Mouse (Mus musculus): ENCODE measurements at regions not wholly inside any gene's neighbourhood (a gene's known extent, or its start where the extent isn't known, plus 50 kb on each side); places are given as distances from the start of the nearest gene placed in this dataset.

GRCm38 (mm10) chr9:94426740-94427139, 111.1 kb downstream of the 1190002N15Rik start:
- no peak for DNase-seq (ENCODE audit: low read depth)
- TF ChIP-seq CTCF (IDR thresholded peaks at IDR 0.05; ENCODE audit: borderline replicate concordance, extremely low read depth, insufficient read depth, insufficient read length) = no peak
- TF ChIP-seq POLR2A (IDR thresholded peaks at IDR 0.05; ENCODE audit: borderline replicate concordance, extremely low read depth, insufficient read depth, insufficient read length, poor library complexity, severe bottlenecking) = no peak

- TF ChIP-seq POLR2A (IDR thresholded peaks at IDR 0.05; ENCODE audit: borderline replicate concordance, extremely low read depth, insufficient read depth, insufficient read length, poor library complexity, severe bottlenecking) = no peak
- no peak for TF ChIP-seq CTCF (IDR thresholded peaks at IDR 0.05; ENCODE audit: borderline replicate concordance, extremely low read depth, insufficient read depth, insufficient read length)
- DNase-seq (ENCODE audit: low read depth) = peak; percentile 67
Observed at GRCm38 (mm10) chr9:94425804-94426203, 112.1 kb downstream of the 1190002N15Rik start.

DNA sequence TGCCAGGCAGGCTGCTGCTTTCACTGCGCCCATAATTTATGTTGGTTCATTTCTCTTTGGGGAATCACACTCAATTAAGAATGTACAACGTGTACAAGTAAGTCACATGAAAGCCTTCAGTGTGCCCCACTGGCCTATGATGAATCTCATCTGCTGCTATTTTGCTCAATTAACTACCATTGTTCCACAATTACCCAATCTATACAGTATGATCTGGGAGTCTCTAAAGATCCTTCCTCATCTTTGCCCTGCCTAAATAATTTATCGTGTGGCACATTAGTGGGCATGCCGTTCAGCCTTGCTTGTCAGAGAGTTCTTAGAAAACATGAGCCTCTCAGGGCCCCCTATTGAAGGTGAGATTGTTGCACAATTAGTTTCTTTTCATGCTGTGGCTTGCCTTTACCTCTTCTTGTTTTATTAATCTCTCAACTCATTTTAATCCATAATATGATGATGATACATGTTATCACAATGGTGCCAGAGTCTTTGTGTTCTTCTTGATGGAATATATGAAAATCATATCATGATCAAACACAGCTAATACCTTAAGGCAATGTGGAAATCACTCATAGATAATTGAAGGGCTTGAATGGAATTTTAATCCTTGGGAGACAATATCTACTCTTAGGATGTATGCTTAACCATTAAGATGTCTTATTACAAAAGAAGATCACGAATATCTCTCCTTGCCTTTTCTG, 113.3 kb downstream of the 1190002N15Rik start:
- TF ChIP-seq POLR2A (IDR thresholded peaks at IDR 0.05; ENCODE audit: borderline replicate concordance, extremely low read depth, insufficient read depth, insufficient read length, poor library complexity, severe bottlenecking) (no peak), CTCF (IDR thresholded peaks at IDR 0.05; ENCODE audit: borderline replicate concordance, extremely low read depth, insufficient read depth, insufficient read length) (no peak)
- peak; percentile 63 for DNase-seq (ENCODE audit: low read depth)

- TF ChIP-seq POLR2A (IDR thresholded peaks at IDR 0.05; ENCODE audit: borderline replicate concordance, extremely low read depth, insufficient read depth, insufficient read length, poor library complexity, severe bottlenecking) (no peak), CTCF (IDR thresholded peaks at IDR 0.05; ENCODE audit: borderline replicate concordance, extremely low read depth, insufficient read depth, insufficient read length) (no peak)
- DNase-seq (ENCODE audit: low read depth) = peak; percentile 57
Observed at GRCm38 (mm10) chr9:94410546-94410945, 127.3 kb downstream of the 1190002N15Rik start.

DNA sequence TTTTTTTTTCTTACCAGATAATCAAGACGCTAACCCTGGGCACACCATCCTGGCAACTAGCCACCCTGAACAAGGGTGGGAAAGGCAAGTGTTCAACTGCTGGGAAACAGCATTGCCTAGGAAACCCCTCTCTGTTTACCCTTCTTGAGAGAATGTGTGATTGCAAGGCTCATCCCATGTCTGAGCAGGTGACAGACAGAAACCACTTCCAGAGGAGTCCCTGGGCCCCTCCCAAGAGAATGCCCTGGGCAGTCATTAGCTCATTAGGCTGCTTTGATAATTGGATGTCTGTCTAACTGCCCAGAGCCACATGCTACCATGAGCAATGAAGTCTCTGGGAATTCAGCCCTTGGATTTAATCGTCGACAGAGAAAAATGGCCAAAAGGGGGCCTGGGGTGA, 127.8 kb downstream of the 1190002N15Rik start:
- TF ChIP-seq POLR2A (IDR thresholded peaks at IDR 0.05; ENCODE audit: borderline replicate concordance, extremely low read depth, insufficient read depth, insufficient read length, poor library complexity, severe bottlenecking) = no peak
- TF ChIP-seq CTCF (IDR thresholded peaks at IDR 0.05; ENCODE audit: borderline replicate concordance, extremely low read depth, insufficient read depth, insufficient read length) = no peak
- DNase-seq (ENCODE audit: low read depth) = peak; percentile 94

GRCm38 (mm10) chr9:94408635-94409323, 129.1 kb downstream of the 1190002N15Rik start:
- TF ChIP-seq POLR2A (IDR thresholded peaks at IDR 0.05; ENCODE audit: borderline replicate concordance, extremely low read depth, insufficient read depth, insufficient read length, poor library complexity, severe bottlenecking) (no peak), CTCF (IDR thresholded peaks at IDR 0.05; ENCODE audit: borderline replicate concordance, extremely low read depth, insufficient read depth, insufficient read length) (no peak)
- peak; percentile 44 for DNase-seq (ENCODE audit: low read depth)

- TF ChIP-seq POLR2A (IDR thresholded peaks at IDR 0.05; ENCODE audit: borderline replicate concordance, extremely low read depth, insufficient read depth, insufficient read length, poor library complexity, severe bottlenecking) (no peak), CTCF (IDR thresholded peaks at IDR 0.05; ENCODE audit: borderline replicate concordance, extremely low read depth, insufficient read depth, insufficient read length) (no peak)
- DNase-seq (ENCODE audit: low read depth) = no peak
Observed at GRCm38 (mm10) chr9:94407671-94408070, 130.2 kb downstream of the 1190002N15Rik start.

GRCm38 (mm10) chr9:94404551-94404950, 133.3 kb downstream of the 1190002N15Rik start:
- TF ChIP-seq POLR2A (IDR thresholded peaks at IDR 0.05; ENCODE audit: borderline replicate concordance, extremely low read depth, insufficient read depth, insufficient read length, poor library complexity, severe bottlenecking) (no peak), CTCF (IDR thresholded peaks at IDR 0.05; ENCODE audit: borderline replicate concordance, extremely low read depth, insufficient read depth, insufficient read length) (no peak)
- DNase-seq (ENCODE audit: low read depth) = no peak

DNA sequence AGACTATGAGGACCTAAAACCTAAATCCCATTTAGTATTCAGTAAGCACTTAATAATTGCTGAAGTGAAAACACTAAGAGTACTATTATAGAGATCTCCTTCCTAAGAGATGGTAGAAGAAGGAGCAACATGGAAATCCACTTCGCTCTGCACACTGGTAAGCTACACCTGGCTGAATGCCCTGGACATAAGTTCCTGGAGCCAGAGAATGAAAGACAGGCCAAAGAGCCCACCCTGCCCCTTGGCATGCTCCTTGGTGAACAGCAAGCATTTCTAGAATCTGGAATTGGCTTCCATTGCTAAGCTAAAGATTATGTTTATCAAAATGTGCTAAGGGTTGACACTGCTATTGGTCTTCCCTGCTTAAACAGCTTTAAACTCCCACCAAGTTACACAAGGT, 137.3 kb downstream of the 1190002N15Rik start:
- TF ChIP-seq POLR2A (IDR thresholded peaks at IDR 0.05; ENCODE audit: borderline replicate concordance, extremely low read depth, insufficient read depth, insufficient read length, poor library complexity, severe bottlenecking) (no peak), CTCF (IDR thresholded peaks at IDR 0.05; ENCODE audit: borderline replicate concordance, extremely low read depth, insufficient read depth, insufficient read length) (no peak)

GRCm38 (mm10) chr9:94395215-94395614, 142.7 kb downstream of the 1190002N15Rik start:
- TF ChIP-seq POLR2A (IDR thresholded peaks at IDR 0.05; ENCODE audit: borderline replicate concordance, extremely low read depth, insufficient read depth, insufficient read length, poor library complexity, severe bottlenecking) = no peak
- TF ChIP-seq CTCF (IDR thresholded peaks at IDR 0.05; ENCODE audit: borderline replicate concordance, extremely low read depth, insufficient read depth, insufficient read length) = no peak
- DNase-seq (ENCODE audit: low read depth) = peak; percentile 62

More for the DNA sequence above, 137.3 kb downstream of the 1190002N15Rik start:
- DNase-seq (ENCODE audit: low read depth) = no peak

- TF ChIP-seq CTCF (IDR thresholded peaks at IDR 0.05; ENCODE audit: borderline replicate concordance, extremely low read depth, insufficient read depth, insufficient read length) (no peak), POLR2A (IDR thresholded peaks at IDR 0.05; ENCODE audit: borderline replicate concordance, extremely low read depth, insufficient read depth, insufficient read length, poor library complexity, severe bottlenecking) (no peak)
- no peak for DNase-seq (ENCODE audit: low read depth)
Observed at GRCm38 (mm10) chr9:94386190-94386589, 151.7 kb downstream of the 1190002N15Rik start.
